14 mouse cellular contexts compared by ENCODE assay signal in the genomic region with DNA sequence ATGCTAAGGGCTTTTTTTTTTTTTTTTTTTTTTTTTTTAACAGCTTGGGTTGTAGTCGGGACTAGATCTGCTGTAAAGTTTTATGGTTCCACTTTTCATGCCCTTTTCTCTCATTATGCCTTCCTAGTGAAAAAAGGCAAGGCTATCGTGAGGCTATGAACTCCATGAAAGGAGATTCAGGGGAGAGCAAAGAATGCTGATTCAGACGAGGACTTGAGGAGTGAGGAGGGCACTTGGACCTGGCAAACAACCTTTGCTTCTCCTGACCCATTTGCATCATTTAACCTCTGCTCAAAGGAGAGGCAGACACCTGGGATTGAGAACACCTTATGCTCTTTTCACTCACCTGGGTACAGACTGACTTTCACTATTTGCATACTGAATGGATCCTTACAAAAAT. TPM values are rescaled to one million over a fixed set of nuclear protein-coding genes. Genes with fewer than 3 reads are reported as not detected.
"Had no signal": no experiment of that assay in that cellular context is flagged by ENCODE, and none has a peak within 500 bp of the region (broad histone marks: within the 10 kb centered on the region; RNA-seq: fewer than 3 reads in every experiment).

No protein-coding gene starts in this region.

- H3K9me3 ChIP-seq: midbrain, embryonic 10.5 days; midbrain, embryonic 12.5 days; neural tube, embryonic 12.5 days had no signal

- H3K27me3 ChIP-seq: midbrain, embryonic 12.5 days; neural tube, embryonic 12.5 days had no signal

- ATAC-seq: midbrain, embryonic 16.5 days had no signal

- H3K36me3 ChIP-seq: midbrain, embryonic 10.5 days; midbrain, embryonic 12.5 days; neural tube, embryonic 12.5 days had no signal

- H3K9ac ChIP-seq: lung, embryonic 14.5 days; midbrain, embryonic 12.5 days; neural tube, embryonic 12.5 days had no signal

- H3K4me1 ChIP-seq: midbrain, embryonic 10.5 days; midbrain, embryonic 12.5 days; neural tube, embryonic 12.5 days had no signal

- H3K4me2 ChIP-seq: lung, embryonic 14.5 days; midbrain, embryonic 12.5 days; neural tube, embryonic 12.5 days had no signal

- DNase-seq: lung, postnatal 10 days; lung, postnatal 4 days; midbrain, embryonic 14.5 days; right cerebral cortex, postnatal 14 days; spleen, adult 18-20 months; thymus, postnatal 14 days; thymus, postnatal 36 days had no signal

- H3K4me3 ChIP-seq: midbrain, embryonic 10.5 days; midbrain, embryonic 12.5 days; neural tube, embryonic 12.5 days had no signal

- H3K27ac ChIP-seq: midbrain, embryonic 10.5 days; midbrain, embryonic 12.5 days; neural tube, embryonic 12.5 days had no signal

RNA-seq across cellular contexts. Expression of gene Areg, which starts 17.8 kb away (rescaled TPM):
- total RNA-seq: neutrophil, adult 5-6 weeks had no signal
- polyA plus RNA-seq: liver, embryonic 16.5 days; midbrain, embryonic 10.5 days; midbrain, embryonic 12.5 days; midbrain, embryonic 14.5 days had no signal
